Mouse (Mus musculus): ENCODE data around the gene Rbms2. TPM values are rescaled to one million over a fixed set of nuclear protein-coding genes. Genes with fewer than 3 reads are reported as not detected.
"Not testable (repeated sequence)": the region's sequence is repeated elsewhere in the genome, so short reads cannot be mapped to it uniquely, and the experiment has no call there.

Gene Rbms2
- polyA plus RNA-seq, 1 experiment from 2014 or later = 22.5 TPM

GRCm38 (mm10) chr10:128191472-128191871 is 11.4 kb upstream of the Rbms2 start:
- no peak overlapping the region for H3K27ac ChIP-seq
- no peaks in the 10 kb centered on the region for H3K9me3 ChIP-seq (replicated peaks)
- H3K4me2 ChIP-seq (replicated peaks) = no peak overlapping the region
- WGBS = 90% methylated on average over 2 of the region's 2 CpGs
- H3K27me3 ChIP-seq = peaks cover 24% of the 10 kb centered on the region
- H3K36me3 ChIP-seq = no peaks in the 10 kb centered on the region
- H3K4me1 ChIP-seq = peaks cover 12% of the 10 kb centered on the region; the same call in 1 of the 2 replicates
- H3K4me3 ChIP-seq = no peak overlapping the region
- ATAC-seq (ENCODE audit: low FRiP score) = no peak
- H3K9ac ChIP-seq = no peak overlapping the region

- Histone ChIP-seq H3K9ac (no peak overlapping the region), H3K4me1 (0 out of 2 replicates have a peak, but pooled peaks cover 2% of the 10 kb centered on the region), H3K4me3 (no peak overlapping the region), H3K27me3 (0 out of 2 replicates have a peak, but pooled peaks cover 4% of the 10 kb centered on the region), H3K4me2 (replicated peaks) (no peak overlapping the region), H3K36me3 (no peaks in the 10 kb centered on the region), H3K27ac (no peak overlapping the region), H3K9me3 (replicated peaks) (no peaks in the 10 kb centered on the region)
- no peak for ATAC-seq (ENCODE audit: low FRiP score)
- WGBS = 48% methylated on average over 2 of the region's 2 CpGs
Measured at GRCm38 (mm10) chr10:128188242-128188877, 8.3 kb upstream of the Rbms2 start.

- no peak overlapping the region for H3K27ac ChIP-seq
- no peak overlapping the region for H3K4me3 ChIP-seq
- 66% methylated on average over 5 of the region's 5 CpGs for WGBS
- H3K36me3 ChIP-seq = no peaks in the 10 kb centered on the region
- ATAC-seq (ENCODE audit: low FRiP score) = no peak
- no peak overlapping the region for H3K4me2 ChIP-seq (replicated peaks)
- no peaks in the 10 kb centered on the region for H3K27me3 ChIP-seq
- no peaks in the 10 kb centered on the region for H3K9me3 ChIP-seq (replicated peaks)
- H3K4me1 ChIP-seq = 0 out of 2 replicates have a peak, but pooled peaks cover 2% of the 10 kb centered on the region
- H3K9ac ChIP-seq = no peak overlapping the region
Measured at GRCm38 (mm10) chr10:128187181-128187605, 7.1 kb upstream of the Rbms2 start.

- H3K9ac ChIP-seq = no peak overlapping the region
- H3K27me3 ChIP-seq = no peaks in the 10 kb centered on the region
- H3K9me3 ChIP-seq (replicated peaks) = no peaks in the 10 kb centered on the region
- 53% methylated on average over 2 of the region's 2 CpGs for WGBS
- no peak overlapping the region for H3K4me3 ChIP-seq
- H3K27ac ChIP-seq = no peak overlapping the region
- H3K4me2 ChIP-seq (replicated peaks) = no peak overlapping the region
- 0 out of 2 replicates have a peak, but pooled peaks cover 2% of the 10 kb centered on the region for H3K4me1 ChIP-seq
- H3K36me3 ChIP-seq = no peaks in the 10 kb centered on the region
- 0 out of 2 replicates have a peak, but pooled peaks have one; percentile 32 for ATAC-seq (ENCODE audit: low FRiP score)
Measured at GRCm38 (mm10) chr10:128185959-128186358, 5.9 kb upstream of the Rbms2 start.

- H3K9me3 ChIP-seq (replicated peaks) = no peaks in the 10 kb centered on the region
- H3K27ac ChIP-seq = no peak overlapping the region
- H3K4me1 ChIP-seq = 0 out of 2 replicates have a peak, but pooled peaks cover 2% of the 10 kb centered on the region
- no peak for ATAC-seq (ENCODE audit: low FRiP score)
- no peak overlapping the region for H3K9ac ChIP-seq
- no peak overlapping the region for H3K4me3 ChIP-seq
- H3K36me3 ChIP-seq = no peaks in the 10 kb centered on the region
- no peak overlapping the region for H3K4me2 ChIP-seq (replicated peaks)
- no peaks in the 10 kb centered on the region for H3K27me3 ChIP-seq
- 73% methylated on average over 6 of the region's 6 CpGs for WGBS
Measured at GRCm38 (mm10) chr10:128185277-128185940, 5.3 kb upstream of the Rbms2 start.

- no peak overlapping the region for H3K27ac ChIP-seq
- H3K4me3 ChIP-seq = no peak overlapping the region
- H3K4me1 ChIP-seq = peaks cover 2% of the 10 kb centered on the region; the same call in 1 of the 2 replicates
- WGBS = 90% methylated on average over 2 of the region's 2 CpGs
- ATAC-seq (ENCODE audit: low FRiP score) = no peak
- no peaks in the 10 kb centered on the region for H3K9me3 ChIP-seq (replicated peaks)
- no peak overlapping the region for H3K4me2 ChIP-seq (replicated peaks)
- H3K27me3 ChIP-seq = no peaks in the 10 kb centered on the region
- no peaks in the 10 kb centered on the region for H3K36me3 ChIP-seq
- H3K9ac ChIP-seq = no peak overlapping the region
Measured at GRCm38 (mm10) chr10:128184296-128184695, 4.2 kb upstream of the Rbms2 start.

GRCm38 (mm10) chr10:128177316-128177715 is 2.8 kb downstream of the Rbms2 start:
- H3K27ac ChIP-seq = no peak overlapping the region
- H3K9me3 ChIP-seq (replicated peaks) = no peaks in the 10 kb centered on the region
- no peak overlapping the region for H3K9ac ChIP-seq
- H3K4me2 ChIP-seq (replicated peaks) = no peak overlapping the region
- no peaks in the 10 kb centered on the region for H3K27me3 ChIP-seq
- H3K36me3 ChIP-seq = no peaks in the 10 kb centered on the region
- no peak overlapping the region for H3K4me3 ChIP-seq
- H3K4me1 ChIP-seq = peaks cover 18% of the 10 kb centered on the region
- 0 out of 2 replicates have a peak, but pooled peaks have one; percentile 52 for ATAC-seq (ENCODE audit: low FRiP score)
- WGBS = 83% methylated on average over 4 of the region's 4 CpGs

- Histone ChIP-seq H3K9ac (peak overlapping the region; percentile 63), H3K4me3 (peak overlapping the region; percentile 52), H3K36me3 (no peaks in the 10 kb centered on the region), H3K9me3 (replicated peaks) (no peaks in the 10 kb centered on the region), H3K27me3 (no peaks in the 10 kb centered on the region), H3K27ac (peak overlapping the region; percentile 78), H3K4me2 (replicated peaks) (peak overlapping the region; percentile 65), H3K4me1 (peaks cover 18% of the 10 kb centered on the region)
- ATAC-seq (ENCODE audit: low FRiP score) = peak; percentile 85
- WGBS = under 1% methylated on average over 17 of the region's 17 CpGs
Measured at GRCm38 (mm10) chr10:128175996-128176755, 3.9 kb downstream of the Rbms2 start.

GRCm38 (mm10) chr10:128175302-128175701 is 4.8 kb downstream of the Rbms2 start:
- WGBS = 23% methylated on average over 3 of the region's 3 CpGs
- ATAC-seq (ENCODE audit: low FRiP score) = no peak
- H3K27ac ChIP-seq = no peak overlapping the region
- no peaks in the 10 kb centered on the region for H3K9me3 ChIP-seq (replicated peaks)
- H3K36me3 ChIP-seq = no peaks in the 10 kb centered on the region
- H3K4me2 ChIP-seq (replicated peaks) = peak overlapping the region; percentile 65
- peak overlapping the region; percentile 63 for H3K9ac ChIP-seq
- no peaks in the 10 kb centered on the region for H3K27me3 ChIP-seq
- peaks cover 18% of the 10 kb centered on the region for H3K4me1 ChIP-seq
- peak overlapping the region; percentile 52 for H3K4me3 ChIP-seq

- ATAC-seq (ENCODE audit: low FRiP score) = not testable (repeated sequence)
- H3K4me1 ChIP-seq = peaks cover 18% of the 10 kb centered on the region
- 97% methylated on average over 10 of the region's 10 CpGs for WGBS
Measured at GRCm38 (mm10) chr10:128171348-128171747, 8.7 kb downstream of the Rbms2 start.

GRCm38 (mm10) chr10:128167091-128167490 is 13.0 kb downstream of the Rbms2 start:
- H3K27me3 ChIP-seq = no peaks in the 10 kb centered on the region
- H3K36me3 ChIP-seq = no peaks in the 10 kb centered on the region
- no peak overlapping the region for H3K4me2 ChIP-seq (replicated peaks)
- no peaks in the 10 kb centered on the region for H3K4me1 ChIP-seq
- no peaks in the 10 kb centered on the region for H3K9me3 ChIP-seq (replicated peaks)
- no peak overlapping the region for H3K4me3 ChIP-seq
- no peak for ATAC-seq (ENCODE audit: low FRiP score)
- no peak overlapping the region for H3K27ac ChIP-seq
- no peak overlapping the region for H3K9ac ChIP-seq
- WGBS = 63% methylated on average over 6 of the region's 6 CpGs

More at GRCm38 (mm10) chr10:128171348-128171747, 8.7 kb downstream of the Rbms2 start:
- H3K9me3 ChIP-seq (replicated peaks); H3K36me3 ChIP-seq; H3K27me3 ChIP-seq; H3K4me2 ChIP-seq (replicated peaks); H3K4me3 ChIP-seq; H3K27ac ChIP-seq; H3K9ac ChIP-seq: not testable (repeated sequence)

GRCm38 (mm10) chr10:128165726-128166125 is 14.4 kb downstream of the Rbms2 start:
- ATAC-seq (ENCODE audit: low FRiP score) = not testable (repeated sequence)

More at GRCm38 (mm10) chr10:128165726-128166125, 14.4 kb downstream of the Rbms2 start:
- not testable (repeated sequence) for H3K4me3 ChIP-seq; H3K27ac ChIP-seq; H3K9me3 ChIP-seq (replicated peaks); H3K36me3 ChIP-seq; H3K27me3 ChIP-seq; H3K4me1 ChIP-seq; H3K9ac ChIP-seq; H3K4me2 ChIP-seq (replicated peaks)
- 96% methylated on average over 3 of the region's 3 CpGs for WGBS

Data from hindbrain, embryonic 12.5 days (tissue).